Mouse (Mus musculus): ENCODE results near the gene Rps5.
"Not testable (repeated sequence)": the region's sequence is repeated elsewhere in the genome, so short reads cannot be mapped to it uniquely, and the experiment has no call there.

Rps5 gene

GRCm38 (mm10) chr7:12927693-12928589 lies 5.9 kb downstream of the Rps5 start:
- DNase-seq (ENCODE audit: low spot score): peak; percentile 21

GRCm38 (mm10) chr7:12933615-12934140 lies 11.6 kb downstream of the Rps5 start:
- DNase-seq (ENCODE audit: low spot score): no peak

- no peak for DNase-seq (ENCODE audit: low spot score)
These were observed 12.7 kb downstream of the Rps5 start for GRCm38 (mm10) chr7:12934808-12935207.

GRCm38 (mm10) chr7:12937254-12937803 lies 15.2 kb downstream of the Rps5 start:
- not testable (repeated sequence) for DNase-seq (ENCODE audit: low spot score)

- no peak for DNase-seq (ENCODE audit: low spot score)
These were observed 18.5 kb downstream of the Rps5 start for GRCm38 (mm10) chr7:12940599-12940998.

GRCm38 (mm10) chr7:12943488-12943887 lies 21.4 kb downstream of the Rps5 start:
- DNase-seq (ENCODE audit: low spot score): no peak

- peak; percentile 91 for DNase-seq (ENCODE audit: low spot score)
These were observed 27.2 kb downstream of the Rps5 start for GRCm38 (mm10) chr7:12949032-12949871.

- DNase-seq (ENCODE audit: low spot score): no peak
These were observed 27.8 kb downstream of the Rps5 start for GRCm38 (mm10) chr7:12949872-12950229.

- no peak for DNase-seq (ENCODE audit: low spot score)
These were observed 32.8 kb downstream of the Rps5 start for GRCm38 (mm10) chr7:12954896-12955295.

- DNase-seq (ENCODE audit: low spot score): no peak
These were observed 35.4 kb downstream of the Rps5 start for GRCm38 (mm10) chr7:12957511-12957910.

- DNase-seq (ENCODE audit: low spot score): no peak
These were observed 36.9 kb downstream of the Rps5 start for GRCm38 (mm10) chr7:12958948-12959347.

- no peak for DNase-seq (ENCODE audit: low spot score)
These were observed 37.6 kb downstream of the Rps5 start for GRCm38 (mm10) chr7:12959718-12960117.

GRCm38 (mm10) chr7:12961511-12962141 lies 39.5 kb downstream of the Rps5 start:
- DNase-seq (ENCODE audit: low spot score): peak; percentile 36

- DNase-seq (ENCODE audit: low spot score): peak; percentile 85
These were observed 43.6 kb downstream of the Rps5 start, which contains the start of gene Zfp324 for GRCm38 (mm10) chr7:12965678-12966091. Zfp324 (plus strand) TSS chr7:12965838.

GRCm38 (mm10) chr7:12966104-12966845 lies 44.2 kb downstream of the Rps5 start:
- peak; percentile 49 for DNase-seq (ENCODE audit: low spot score)

- no peak for DNase-seq (ENCODE audit: low spot score)
These were observed 48.8 kb downstream of the Rps5 start for GRCm38 (mm10) chr7:12970906-12971305.
